Mouse (Mus musculus) neural tube, embryonic 15.5 days (tissue): Measurements from ENCODE around the gene Il13ra1. TPM values are rescaled to one million over a fixed set of nuclear protein-coding genes. Genes with fewer than 3 reads are reported as not detected.

Experiments
- ATAC-seq: fragments of 200-750 bp; cut with Nextera tagmentation; 2 replicates; pipeline ENCODE4 v1.8.0; 2017; ENCODE audit warnings: mild to moderate bottlenecking, moderate TSS enrichment, moderate library complexity; ENCODE audit not compliant: low FRiP score
- H3K27ac ChIP-seq: fragments of 300-500 bp; sonication (generic); replicated peaks from 2 replicates; pipeline ENCODE4 v1.5.1; 2015; ENCODE audit warnings: mild to moderate bottlenecking, inconsistent platforms
- H3K27me3 ChIP-seq: fragments of 300-500 bp; sonication (generic); replicated peaks from 2 replicates; pipeline ENCODE4 v1.6.1; 2015; ENCODE audit warnings: inconsistent platforms
- H3K36me3 ChIP-seq: fragments of 300-500 bp; sonication (generic); 2 replicates; pipeline ENCODE4 v1.6.1; 2015; ENCODE audit warnings: inconsistent platforms
- H3K4me1 ChIP-seq: fragments of 300-500 bp; sonication (generic); 2 replicates; pipeline ENCODE4 v1.6.1; 2015; ENCODE audit warnings: inconsistent platforms
- H3K4me2 ChIP-seq: fragments of 300-500 bp; sonication (generic); 2 replicates; pipeline ENCODE4 v1.6.1; 2015; ENCODE audit warnings: inconsistent platforms, mild to moderate bottlenecking, moderate library complexity
- H3K4me3 ChIP-seq: fragments of 300-500 bp; sonication (generic); replicated peaks from 2 replicates; pipeline ENCODE4 v1.5.1; 2015; ENCODE audit warnings: mild to moderate bottlenecking, inconsistent platforms
- H3K9ac ChIP-seq: fragments of 300-500 bp; sonication (generic); replicated peaks from 2 replicates; pipeline ENCODE4 v1.6.1; 2015; ENCODE audit warnings: mild to moderate bottlenecking, inconsistent platforms
- H3K9me3 ChIP-seq: fragments of 300-500 bp; sonication (generic); replicated peaks from 2 replicates; pipeline ENCODE4 v1.6.1; 2016; ENCODE audit warnings: inconsistent platforms
- WGBS: fragments of 180-500 bp; shearing (Covaris S2); methylation state at CpG from one replicate; pipeline ENCODE4 v1.1.7; 2015; ENCODE audit warnings: mixed read lengths; 5-methylcytosine and 5-hydroxymethylcytosine counted together
- polyA plus RNA-seq: library from polyadenylated mRNA; unstranded; fragments of >200 nt; fragmentation: Nextera tagmentation; extraction: Ambion mirVana; gene quantifications from 2 replicates; pipeline ENCODE4 v1.2.1, GENCODE M21; 2015

Il13ra1 gene
- polyA plus RNA-seq, 1 experiment from 2014 or later: 5.0 TPM

- no peak for ATAC-seq
- H3K36me3 ChIP-seq: no peaks in the 10 kb centered on the region
- no peaks in the 10 kb centered on the region for H3K4me1 ChIP-seq
- no peaks in the 10 kb centered on the region for H3K27me3 ChIP-seq
- H3K4me3 ChIP-seq: no peak overlapping the region
- H3K9me3 ChIP-seq: no peaks in the 10 kb centered on the region
- H3K27ac ChIP-seq: no peak overlapping the region
- WGBS: 89% methylated on average over 1 of the region's 1 CpGs
- no peak overlapping the region for H3K4me2 ChIP-seq
- no peak overlapping the region for H3K9ac ChIP-seq
Observed at GRCm38 (mm10) chrX:36129771-36130108, 17.8 kb downstream of the Il13ra1 start.

- no peak for ATAC-seq
- WGBS: 60% methylated on average over 1 of the region's 1 CpGs
Observed at GRCm38 (mm10) chrX:36136346-36136745, 24.4 kb downstream of the Il13ra1 start.

GRCm38 (mm10) chrX:36141994-36142639 lies 30.2 kb downstream of the Il13ra1 start:
- no peaks in the 10 kb centered on the region for H3K36me3 ChIP-seq
- H3K4me3 ChIP-seq: no peak overlapping the region
- H3K27me3 ChIP-seq: no peaks in the 10 kb centered on the region
- H3K9me3 ChIP-seq: no peaks in the 10 kb centered on the region
- no peak overlapping the region for H3K27ac ChIP-seq
- WGBS: 73% methylated on average over 6 of the region's 6 CpGs
- no peaks in the 10 kb centered on the region for H3K4me1 ChIP-seq
- no peak overlapping the region for H3K9ac ChIP-seq
- H3K4me2 ChIP-seq: no peak overlapping the region
- no peak for ATAC-seq

More at GRCm38 (mm10) chrX:36136346-36136745, 24.4 kb downstream of the Il13ra1 start:
- H3K4me2 ChIP-seq: no peak overlapping the region
- no peaks in the 10 kb centered on the region for H3K9me3 ChIP-seq
- H3K27ac ChIP-seq: no peak overlapping the region
- no peak overlapping the region for H3K9ac ChIP-seq
- H3K36me3 ChIP-seq: no peaks in the 10 kb centered on the region
- H3K4me3 ChIP-seq: no peak overlapping the region
- H3K27me3 ChIP-seq: no peaks in the 10 kb centered on the region
- H3K4me1 ChIP-seq: no peaks in the 10 kb centered on the region

- WGBS: 68% methylated on average over 4 of the region's 4 CpGs
- ATAC-seq: no peak
Observed at GRCm38 (mm10) chrX:36146746-36147145, 34.8 kb downstream of the Il13ra1 start.

GRCm38 (mm10) chrX:36150100-36150499 lies 38.2 kb downstream of the Il13ra1 start:
- Histone ChIP-seq H3K27me3 (no peaks in the 10 kb centered on the region), H3K4me3 (no peak overlapping the region), H3K9me3 (no peaks in the 10 kb centered on the region), H3K36me3 (no peaks in the 10 kb centered on the region), H3K4me1 (no peaks in the 10 kb centered on the region), H3K9ac (no peak overlapping the region), H3K27ac (no peak overlapping the region), H3K4me2 (no peak overlapping the region)
- ATAC-seq: no peak

More at GRCm38 (mm10) chrX:36146746-36147145, 34.8 kb downstream of the Il13ra1 start:
- no peaks in the 10 kb centered on the region for H3K27me3 ChIP-seq
- H3K9me3 ChIP-seq: no peaks in the 10 kb centered on the region
- H3K27ac ChIP-seq: no peak overlapping the region
- H3K4me3 ChIP-seq: no peak overlapping the region
- no peak overlapping the region for H3K9ac ChIP-seq
- no peak overlapping the region for H3K4me2 ChIP-seq
- no peaks in the 10 kb centered on the region for H3K36me3 ChIP-seq
- H3K4me1 ChIP-seq: no peaks in the 10 kb centered on the region

GRCm38 (mm10) chrX:36156677-36157076 lies 44.8 kb downstream of the Il13ra1 start:
- Histone ChIP-seq H3K9me3 (no peaks in the 10 kb centered on the region), H3K4me3 (no peak overlapping the region), H3K27ac (no peak overlapping the region), H3K27me3 (no peaks in the 10 kb centered on the region), H3K4me2 (no peak overlapping the region), H3K36me3 (no peaks in the 10 kb centered on the region), H3K9ac (no peak overlapping the region), H3K4me1 (no peaks in the 10 kb centered on the region)
- WGBS: 77% methylated on average over 2 of the region's 2 CpGs
- ATAC-seq: no peak

- Histone ChIP-seq H3K27me3 (no peaks in the 10 kb centered on the region), H3K9me3 (no peaks in the 10 kb centered on the region), H3K4me2 (no peak overlapping the region), H3K9ac (no peak overlapping the region), H3K36me3 (no peaks in the 10 kb centered on the region), H3K27ac (no peak overlapping the region), H3K4me3 (no peak overlapping the region), H3K4me1 (no peaks in the 10 kb centered on the region)
- ATAC-seq: no peak
- 40% methylated on average over 4 of the region's 4 CpGs for whole genome bisulfite sequencing
Observed at GRCm38 (mm10) chrX:36161567-36161966, 49.7 kb downstream of the Il13ra1 start.

- Histone ChIP-seq H3K4me1 (no peaks in the 10 kb centered on the region), H3K4me2 (no peak overlapping the region), H3K36me3 (no peaks in the 10 kb centered on the region), H3K9me3 (no peaks in the 10 kb centered on the region), H3K27ac (no peak overlapping the region), H3K27me3 (no peaks in the 10 kb centered on the region), H3K4me3 (no peak overlapping the region), H3K9ac (no peak overlapping the region)
- no peak for ATAC-seq
Observed at GRCm38 (mm10) chrX:36183625-36184024, 71.7 kb downstream of the Il13ra1 start.

- Histone ChIP-seq H3K4me1 (no peaks in the 10 kb centered on the region), H3K4me3 (no peak overlapping the region), H3K9me3 (no peaks in the 10 kb centered on the region), H3K27me3 (no peaks in the 10 kb centered on the region), H3K27ac (no peak overlapping the region), H3K9ac (no peak overlapping the region), H3K4me2 (no peak overlapping the region), H3K36me3 (no peaks in the 10 kb centered on the region)
- ATAC-seq: no peak
- 75% methylated on average over 5 of the region's 5 CpGs for WGBS
Observed at GRCm38 (mm10) chrX:36186036-36186435, 74.1 kb downstream of the Il13ra1 start.

GRCm38 (mm10) chrX:36186443-36186842 lies 74.5 kb downstream of the Il13ra1 start:
- no peaks in the 10 kb centered on the region for H3K27me3 ChIP-seq
- H3K9ac ChIP-seq: no peak overlapping the region
- H3K27ac ChIP-seq: no peak overlapping the region
- ATAC-seq: no peak
- 45% methylated on average over 6 of the region's 6 CpGs for WGBS
- no peaks in the 10 kb centered on the region for H3K36me3 ChIP-seq
- no peaks in the 10 kb centered on the region for H3K4me1 ChIP-seq
- no peak overlapping the region for H3K4me2 ChIP-seq
- H3K4me3 ChIP-seq: no peak overlapping the region
- H3K9me3 ChIP-seq: no peaks in the 10 kb centered on the region

GRCm38 (mm10) chrX:36193951-36194350 lies 82.0 kb downstream of the Il13ra1 start:
- H3K4me2 ChIP-seq: 0 out of 2 replicates have a peak overlapping the region, but pooled peaks have one; percentile 11
- 27% methylated on average over 6 of the region's 6 CpGs for whole genome bisulfite sequencing
- ATAC-seq: peak; percentile 68
- peak overlapping the region; percentile 74 for H3K27ac ChIP-seq
- H3K9ac ChIP-seq: no peak overlapping the region
- no peaks in the 10 kb centered on the region for H3K27me3 ChIP-seq
- H3K4me3 ChIP-seq: no peak overlapping the region
- H3K9me3 ChIP-seq: no peaks in the 10 kb centered on the region
- no peaks in the 10 kb centered on the region for H3K36me3 ChIP-seq
- peaks cover 24% of the 10 kb centered on the region for H3K4me1 ChIP-seq

GRCm38 (mm10) chrX:36195736-36196525 lies 84.0 kb downstream of the Il13ra1 start, which contains the start of gene Zcchc12:
Gene Zcchc12, plus strand, starts transcription at chrX:36195904.
- peaks cover 24% of the 10 kb centered on the region for H3K4me1 ChIP-seq
- H3K27me3 ChIP-seq: no peaks in the 10 kb centered on the region
- peak within 1 kb of the TSS; percentile 55 for H3K4me2 ChIP-seq
- H3K9ac ChIP-seq: peak within 1 kb of the TSS; percentile 54
- 23% methylated on average over 28 of the region's 28 CpGs for WGBS
- H3K27ac ChIP-seq: peak within 1 kb of the TSS; percentile 76
- H3K36me3 ChIP-seq: no peaks in the 10 kb centered on the region
- H3K9me3 ChIP-seq: no peaks in the 10 kb centered on the region
- peak within 1 kb of the TSS; percentile 46 for H3K4me3 ChIP-seq
- peak; percentile 81 for ATAC-seq
